Mouse (Mus musculus): ENCODE results near the gene Vat1. TPM values are rescaled to one million over a fixed set of nuclear protein-coding genes. Genes with fewer than 3 reads are reported as not detected.

Gene Vat1
- polyA plus RNA-seq, 1 experiment from 2014 or later, result 39.7 TPM

DNA sequence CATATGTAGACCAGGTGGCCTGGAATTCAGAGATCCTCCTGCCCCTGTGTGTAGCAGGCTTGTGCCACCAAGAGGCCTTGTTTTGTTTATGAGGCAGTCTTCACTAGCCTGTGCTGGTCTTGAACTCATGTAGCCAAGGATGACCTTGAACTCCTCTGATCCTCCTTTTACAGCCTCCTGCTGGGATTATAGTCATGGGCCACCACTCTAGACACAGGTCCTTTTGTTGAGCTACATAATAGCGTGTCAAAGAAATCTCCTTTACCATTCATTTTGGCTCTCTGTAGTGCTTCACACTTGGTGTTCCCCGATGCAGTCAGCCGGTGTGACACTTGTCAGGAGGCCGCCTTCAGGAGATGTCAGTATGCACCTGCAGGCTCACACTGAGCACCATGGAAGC is 29.1 kb downstream of the Vat1 start:
- Histone ChIP-seq H3K27me3 (no peaks in the 10 kb centered on the region), H3K9me3 (no peaks in the 10 kb centered on the region), H3K9ac (no peak overlapping the region), H3K36me3 (peaks cover 40% of the 10 kb centered on the region), H3K4me2 (replicated peaks) (no peak overlapping the region), H3K4me1 (no peaks in the 10 kb centered on the region), H3K27ac (no peak overlapping the region), H3K4me3 (no peak overlapping the region)
- ATAC-seq (ENCODE audit: low FRiP score, low read depth), result no peak
- 85% methylated on average over 4 of the region's 4 CpGs for WGBS

DNA sequence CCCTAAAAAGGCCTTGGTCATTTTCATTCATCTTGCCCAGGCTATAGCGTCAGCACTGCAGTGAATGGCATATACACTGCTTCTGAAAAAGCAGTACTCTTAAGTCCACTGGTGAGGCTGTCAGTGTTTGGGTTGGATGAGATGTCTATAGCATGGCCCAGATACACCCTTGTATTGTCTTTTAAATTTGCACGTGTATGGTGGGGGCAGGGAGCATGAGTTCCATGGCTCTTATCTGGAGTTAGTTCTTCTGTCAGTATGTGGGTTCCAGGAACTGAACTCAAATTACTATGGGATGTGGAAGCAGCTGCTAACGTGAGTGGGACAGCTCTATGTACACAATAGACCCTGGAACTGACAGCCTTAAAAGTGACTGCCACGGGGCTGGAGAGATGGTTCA is 30.2 kb downstream of the Vat1 start:
- Histone ChIP-seq H3K27me3 (no peaks in the 10 kb centered on the region), H3K27ac (no peak overlapping the region), H3K4me1 (no peaks in the 10 kb centered on the region), H3K4me3 (no peak overlapping the region), H3K9me3 (no peaks in the 10 kb centered on the region), H3K36me3 (peaks cover 51% of the 10 kb centered on the region), H3K9ac (no peak overlapping the region), H3K4me2 (replicated peaks) (no peak overlapping the region)
- 86% methylated on average over 4 of the region's 4 CpGs for WGBS
- no peak for ATAC-seq (ENCODE audit: low FRiP score, low read depth)

GRCm38 (mm10) chr11:101433396-101433795 is 32.6 kb downstream of the Vat1 start:
- no peak overlapping the region for H3K27ac ChIP-seq
- H3K4me2 ChIP-seq (replicated peaks), result no peak overlapping the region
- no peaks in the 10 kb centered on the region for H3K27me3 ChIP-seq
- H3K9ac ChIP-seq, result no peak overlapping the region
- ATAC-seq (ENCODE audit: low FRiP score, low read depth), result no peak
- WGBS, result 90% methylated on average over 13 of the region's 13 CpGs
- no peak overlapping the region for H3K4me3 ChIP-seq
- H3K36me3 ChIP-seq, result peaks cover 67% of the 10 kb centered on the region
- no peaks in the 10 kb centered on the region for H3K9me3 ChIP-seq
- H3K4me1 ChIP-seq, result no peaks in the 10 kb centered on the region

DNA sequence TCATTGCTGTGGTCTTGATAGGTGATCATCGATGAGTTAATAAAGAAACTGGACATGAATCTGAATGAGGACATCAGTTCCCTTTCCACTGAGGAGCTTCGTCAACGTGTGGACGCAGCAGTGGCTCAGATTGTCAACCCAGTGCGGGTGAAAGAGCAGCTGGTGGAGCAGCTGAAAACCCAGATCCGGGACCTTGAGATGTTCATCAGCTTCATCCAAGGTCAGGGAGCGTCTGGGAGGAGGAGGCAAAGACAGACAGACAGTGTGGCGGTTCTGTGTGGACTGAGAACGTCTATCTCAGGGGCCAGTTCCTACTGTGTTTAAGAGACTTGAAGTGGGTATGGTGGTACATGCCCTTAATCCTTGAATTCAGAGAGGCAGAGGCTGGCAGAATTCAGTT is 34.7 kb downstream of the Vat1 start:
- H3K27me3 ChIP-seq, result no peaks in the 10 kb centered on the region
- no peaks in the 10 kb centered on the region for H3K9me3 ChIP-seq
- H3K27ac ChIP-seq, result no peak overlapping the region
- ATAC-seq (ENCODE audit: low FRiP score, low read depth), result no peak
- no peak overlapping the region for H3K4me3 ChIP-seq
- no peak overlapping the region for H3K9ac ChIP-seq
- 90% methylated on average over 9 of the region's 9 CpGs for WGBS
- peaks cover 8% of the 10 kb centered on the region for H3K4me1 ChIP-seq
- peaks cover 67% of the 10 kb centered on the region for H3K36me3 ChIP-seq
- no peak overlapping the region for H3K4me2 ChIP-seq (replicated peaks)

GRCm38 (mm10) chr11:101426165-101426564 is 39.9 kb downstream of the Vat1 start:
- no peak overlapping the region for H3K27ac ChIP-seq
- H3K4me2 ChIP-seq (replicated peaks), result peak overlapping the region; percentile 95
- peak overlapping the region; percentile 79 for H3K9ac ChIP-seq
- no peak for ATAC-seq (ENCODE audit: low FRiP score, low read depth)
- H3K27me3 ChIP-seq, result no peaks in the 10 kb centered on the region
- WGBS, result 62% methylated on average over 8 of the region's 8 CpGs
- H3K9me3 ChIP-seq, result no peaks in the 10 kb centered on the region
- peak overlapping the region; percentile 75 for H3K4me3 ChIP-seq
- H3K36me3 ChIP-seq, result peaks cover 20% of the 10 kb centered on the region
- H3K4me1 ChIP-seq, result peaks cover 27% of the 10 kb centered on the region

DNA sequence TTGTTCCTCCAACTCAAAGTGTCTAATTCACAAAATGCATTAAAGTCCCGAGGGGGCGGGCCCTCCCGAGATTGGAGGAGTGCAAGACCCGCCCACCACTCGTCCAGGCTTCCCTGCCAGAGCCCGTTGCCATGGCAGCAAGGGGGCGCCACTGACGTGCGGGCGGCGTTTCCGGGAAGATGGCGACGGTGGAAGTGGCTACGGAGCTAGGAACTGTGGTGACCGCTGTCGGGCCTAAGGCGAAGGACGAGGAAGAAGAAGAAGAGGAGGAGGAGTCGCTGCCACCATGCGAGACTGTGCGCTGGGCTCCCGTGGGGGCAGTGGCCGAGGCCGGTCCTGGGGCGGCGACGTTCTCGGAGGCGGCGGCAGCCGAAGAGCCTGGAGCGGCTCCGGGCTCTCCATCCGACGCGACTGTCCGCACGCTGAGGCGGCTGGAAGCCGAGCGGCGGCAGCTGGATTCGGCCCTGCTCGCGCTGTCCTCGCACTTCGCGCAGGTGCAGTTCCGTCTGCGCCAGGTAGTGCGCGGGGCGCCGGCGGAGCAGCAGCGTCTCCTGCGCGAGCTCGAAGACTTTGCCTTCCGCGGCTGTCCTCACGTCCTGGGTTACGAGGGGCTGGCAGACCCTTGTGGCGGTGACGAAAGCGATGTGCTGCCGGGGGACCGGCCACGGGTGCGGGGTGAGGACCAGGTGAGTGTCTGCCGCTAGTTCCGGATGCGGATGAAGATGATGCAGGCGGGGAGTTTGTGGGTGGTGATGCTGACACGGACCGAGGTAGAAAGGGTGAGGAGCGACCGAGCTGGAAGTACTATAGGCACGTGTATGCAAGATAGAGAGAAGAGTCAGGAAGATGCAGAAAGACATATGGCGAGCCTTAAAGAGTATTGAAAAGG is 40.9 kb downstream of the Vat1 start, which contains the start of the genes Rundc1 and Ptges3l:
Rundc1 (plus strand) TSS at position 161 of the 889 bp plus-strand sequence.
Ptges3l (minus strand) TSS at position 409 of the 889 bp plus-strand sequence.
- Histone ChIP-seq H3K4me2 (replicated peaks) (peak within 1 kb of the TSS; percentile 95), H3K4me3 (peak within 1 kb of the TSS; percentile 75), H3K4me1 (peaks cover 27% of the 10 kb centered on the region), H3K27me3 (no peaks in the 10 kb centered on the region), H3K36me3 (peaks cover 10% of the 10 kb centered on the region), H3K9ac (peak within 1 kb of the TSS; percentile 79), H3K9me3 (no peaks in the 10 kb centered on the region), H3K27ac (peak within 1 kb of the TSS; percentile 65; the same call in 1 of the 2 replicates)
- peak; percentile 96 for ATAC-seq (ENCODE audit: low FRiP score, low read depth)
- under 1% methylated on average over 78 of the region's 81 CpGs for WGBS

DNA sequence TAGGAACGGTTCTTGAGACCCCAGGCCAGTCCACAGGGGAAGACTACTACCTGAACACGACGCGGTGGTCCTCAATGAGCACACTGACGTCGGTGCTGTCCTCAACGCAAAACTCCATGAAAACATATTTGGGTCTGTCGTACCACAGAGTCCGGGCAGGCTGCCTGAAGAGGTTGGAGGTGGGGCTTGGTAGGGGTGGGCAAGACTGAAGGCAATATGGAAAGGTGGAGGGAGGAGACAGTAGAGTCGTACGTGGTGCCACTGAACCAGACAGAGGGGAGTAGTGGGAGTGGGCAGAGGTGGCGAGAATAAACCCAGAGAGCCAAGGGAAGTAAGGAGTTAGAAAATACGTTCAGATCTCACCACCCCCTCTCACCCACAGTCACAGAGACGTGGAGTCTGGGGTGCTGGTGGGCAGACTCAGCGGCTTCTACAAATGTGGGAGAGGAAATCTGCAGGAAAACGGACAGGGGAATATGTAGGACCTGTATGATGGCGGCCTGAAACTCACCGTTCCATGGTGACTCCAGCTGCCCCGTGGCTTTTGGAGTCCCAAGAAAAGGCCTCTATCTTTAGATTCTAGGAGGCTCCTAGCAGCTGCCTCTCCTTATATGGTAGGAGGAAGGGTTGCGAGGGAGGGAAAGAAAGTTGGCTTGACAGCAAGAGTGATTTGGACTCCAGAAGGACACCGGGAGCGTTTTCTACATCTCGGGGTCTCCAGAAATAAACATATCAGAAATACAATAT is 41.8 kb downstream of the Vat1 start, which contains the start of gene Gm27029:
Gm27029 (minus strand) TSS at position 692 of the 747 bp plus-strand sequence.
- peak within 1 kb of the TSS; percentile 75 for H3K4me3 ChIP-seq
- H3K9ac ChIP-seq, result peak within 1 kb of the TSS; percentile 79
- peaks cover under 1% of the 10 kb centered on the region for H3K36me3 ChIP-seq
- peak; percentile 66 for ATAC-seq (ENCODE audit: low FRiP score, low read depth)
- 4% methylated on average over 23 of the region's 23 CpGs for WGBS
- H3K27me3 ChIP-seq, result no peaks in the 10 kb centered on the region
- H3K27ac ChIP-seq, result peak within 1 kb of the TSS; percentile 65; the same call in 1 of the 2 replicates
- H3K9me3 ChIP-seq, result no peaks in the 10 kb centered on the region
- peaks cover 27% of the 10 kb centered on the region for H3K4me1 ChIP-seq
- peak within 1 kb of the TSS; percentile 95 for H3K4me2 ChIP-seq (replicated peaks)

DNA sequence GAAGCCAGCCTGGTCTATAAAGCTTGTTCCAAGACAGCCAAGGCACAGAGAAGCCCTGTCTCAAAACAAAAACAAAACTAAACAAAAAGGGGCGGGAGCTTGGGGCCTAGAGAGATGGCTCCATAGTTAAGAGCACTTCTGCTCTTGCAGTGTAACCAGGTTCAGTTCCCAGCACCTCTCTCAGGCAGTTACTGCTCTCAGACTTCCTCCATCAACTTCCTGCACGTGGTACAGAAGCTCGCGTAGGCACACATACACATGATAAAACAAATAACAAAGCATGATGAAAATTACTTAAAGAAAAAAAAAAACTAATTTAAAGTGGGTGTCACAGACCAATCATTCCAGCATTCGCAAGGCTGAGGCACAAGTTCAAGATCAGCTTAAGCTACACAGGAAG is 45.9 kb downstream of the Vat1 start:
- no peak for ATAC-seq (ENCODE audit: low FRiP score, low read depth)
- H3K4me3 ChIP-seq, result no peak overlapping the region
- peaks cover 16% of the 10 kb centered on the region for H3K4me1 ChIP-seq
- 89% methylated on average over 5 of the region's 5 CpGs for WGBS
- H3K4me2 ChIP-seq (replicated peaks), result no peak overlapping the region
- no peaks in the 10 kb centered on the region for H3K9me3 ChIP-seq
- no peak overlapping the region for H3K27ac ChIP-seq
- H3K9ac ChIP-seq, result no peak overlapping the region
- no peaks in the 10 kb centered on the region for H3K36me3 ChIP-seq
- H3K27me3 ChIP-seq, result no peaks in the 10 kb centered on the region

DNA sequence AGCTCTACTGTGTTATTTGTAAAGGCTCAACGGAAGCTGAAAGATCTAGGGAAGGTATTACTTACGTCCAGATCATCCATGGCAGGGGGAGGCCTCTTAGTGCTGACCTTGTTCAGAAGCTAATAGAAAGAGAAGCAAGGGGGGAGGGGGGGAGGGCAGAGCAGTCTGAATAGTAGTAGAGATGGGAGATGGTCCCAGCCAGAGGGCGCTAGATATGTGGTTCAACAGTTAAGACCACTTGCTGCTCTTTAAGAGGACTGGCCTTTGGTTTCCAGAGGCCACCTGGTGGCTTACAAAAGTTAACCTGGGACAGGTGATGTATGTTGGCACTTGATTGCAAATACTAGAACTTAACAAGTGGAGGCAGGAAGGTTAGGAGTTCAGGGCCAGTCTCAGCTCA is 46.4 kb downstream of the Vat1 start:
- Histone ChIP-seq H3K36me3 (no peaks in the 10 kb centered on the region), H3K4me3 (no peak overlapping the region), H3K4me1 (peaks cover 16% of the 10 kb centered on the region), H3K4me2 (replicated peaks) (no peak overlapping the region), H3K9me3 (no peaks in the 10 kb centered on the region), H3K27me3 (no peaks in the 10 kb centered on the region), H3K9ac (no peak overlapping the region), H3K27ac (no peak overlapping the region)
- 24% methylated on average over 3 of the region's 3 CpGs for WGBS
- no peak for ATAC-seq (ENCODE audit: low FRiP score, low read depth)

- H3K4me3 ChIP-seq, result no peak overlapping the region
- H3K27ac ChIP-seq, result no peak overlapping the region
- WGBS, result 59% methylated on average over 6 of the region's 6 CpGs
- no peaks in the 10 kb centered on the region for H3K9me3 ChIP-seq
- H3K36me3 ChIP-seq, result peaks cover under 1% of the 10 kb centered on the region; the same call in 1 of the 2 replicates
- no peak overlapping the region for H3K4me2 ChIP-seq (replicated peaks)
- no peak overlapping the region; the same call in 1 of the 2 replicates for H3K9ac ChIP-seq
- H3K27me3 ChIP-seq, result no peaks in the 10 kb centered on the region
- no peak for ATAC-seq (ENCODE audit: low FRiP score, low read depth)
- H3K4me1 ChIP-seq, result peaks cover 12% of the 10 kb centered on the region
These were observed 47.0 kb downstream of the Vat1 start for GRCm38 (mm10) chr11:101418991-101419390.

DNA sequence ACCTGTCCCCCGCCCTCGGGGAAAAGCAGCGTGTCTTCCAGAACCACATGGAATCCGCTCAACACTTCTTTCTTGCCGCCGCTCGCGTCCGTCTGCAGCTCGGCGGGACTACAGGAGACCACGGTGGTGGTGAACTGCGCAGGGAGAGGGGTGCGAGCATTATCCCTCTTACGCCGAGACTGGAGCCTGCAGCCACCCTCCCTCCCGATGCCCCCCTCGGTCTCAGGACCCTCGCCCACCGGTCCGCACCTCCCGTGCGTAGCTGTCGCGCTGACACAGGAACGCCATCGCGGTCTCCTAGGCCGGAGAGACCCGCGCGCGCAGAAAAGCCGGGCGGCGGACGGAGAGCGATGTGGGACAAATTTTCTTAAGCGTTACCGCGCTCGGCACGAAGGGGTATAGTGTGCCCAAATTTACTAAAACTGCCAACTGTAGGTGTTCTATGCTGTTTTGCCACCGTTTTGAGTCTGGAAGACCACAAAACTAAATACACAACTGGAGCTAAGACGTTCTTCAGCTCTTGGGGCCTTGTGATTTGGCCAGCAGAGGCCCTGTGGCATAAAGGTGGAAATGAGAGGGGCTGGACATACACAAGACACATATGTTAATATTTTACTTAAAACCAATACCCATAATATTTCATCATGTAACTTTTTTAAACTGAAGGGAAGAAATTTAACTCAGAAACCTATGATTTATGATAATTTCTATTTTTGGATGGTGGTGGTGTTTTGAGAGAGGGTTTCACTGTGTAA is 48.8 kb downstream of the Vat1 start, which contains the start of gene Aarsd1:
Aarsd1 (minus strand) TSS at position 515 of the 755 bp plus-strand sequence.
- H3K9me3 ChIP-seq, result no peaks in the 10 kb centered on the region
- peak; percentile 85 for ATAC-seq (ENCODE audit: low FRiP score, low read depth)
- H3K4me3 ChIP-seq, result peak within 1 kb of the TSS; percentile 81
- H3K36me3 ChIP-seq, result peaks cover 16% of the 10 kb centered on the region
- under 1% methylated on average over 45 of the region's 45 CpGs for WGBS
- peak within 1 kb of the TSS; percentile 79 for H3K27ac ChIP-seq
- H3K27me3 ChIP-seq, result no peaks in the 10 kb centered on the region
- H3K4me2 ChIP-seq (replicated peaks), result peak within 1 kb of the TSS; percentile 87
- peak within 1 kb of the TSS; percentile 89 for H3K9ac ChIP-seq
- peaks cover 7% of the 10 kb centered on the region for H3K4me1 ChIP-seq
